Comparison of ENCODE assay signal across 24 mouse cellular contexts in the genomic region with DNA sequence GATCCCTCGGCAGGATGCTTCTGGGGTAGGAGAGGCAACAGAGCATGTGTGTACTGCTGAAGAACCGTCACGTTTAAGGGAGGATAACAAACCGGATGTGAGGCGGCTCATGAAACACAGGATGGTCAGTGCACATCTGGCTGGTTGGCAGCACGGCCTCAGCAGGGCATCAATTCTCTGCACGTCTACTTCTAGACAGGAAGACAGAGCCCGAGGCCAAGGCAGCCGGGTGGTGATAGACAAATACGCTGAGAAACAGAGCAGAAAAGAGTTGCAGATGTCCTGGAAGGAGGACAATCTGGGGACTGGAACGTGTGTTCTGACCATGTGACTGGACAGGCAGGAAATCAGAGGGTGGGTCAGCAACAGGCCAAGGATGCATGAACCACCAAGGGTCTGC. TPM values are rescaled to one million over a fixed set of nuclear protein-coding genes. Genes with fewer than 3 reads are reported as not detected.
"Had no signal": no experiment of that assay in that cellular context is flagged by ENCODE, and none has a peak within 500 bp of the region (broad histone marks: within the 10 kb centered on the region; RNA-seq: fewer than 3 reads in every experiment).

No protein-coding gene starts in this region.

- ATAC-seq: liver, embryonic 12.5 days; midbrain, embryonic 16.5 days had no signal

- H3K4me1 ChIP-seq: limb, embryonic 15.5 days; liver, embryonic 12.5 days; midbrain, embryonic 10.5 days had no signal

- H3K27me3 ChIP-seq: limb, embryonic 13.5 days; limb, embryonic 15.5 days; liver, embryonic 12.5 days; midbrain, embryonic 12.5 days; neural tube, embryonic 13.5 days; neural tube, embryonic 15.5 days had no signal

- H3K36me3 ChIP-seq: limb, embryonic 13.5 days; limb, embryonic 15.5 days; liver, embryonic 12.5 days; midbrain, embryonic 10.5 days; midbrain, embryonic 12.5 days; neural tube, embryonic 13.5 days; neural tube, embryonic 15.5 days had no signal

- DNase-seq: midbrain, embryonic 14.5 days; right cerebral cortex, adult 18-20 months; right cerebral cortex, postnatal 25 days; right cerebral cortex, postnatal 4 days; spleen, adult 18-20 months; thymus, postnatal 14 days; thymus, postnatal 36 days had no signal

- H3K27ac ChIP-seq: limb, embryonic 13.5 days; limb, embryonic 15.5 days; liver, embryonic 12.5 days; liver, embryonic 14.5 days; midbrain, embryonic 10.5 days; midbrain, embryonic 12.5 days; neural tube, embryonic 13.5 days; neural tube, embryonic 15.5 days had no signal

- H3K9me3 ChIP-seq: limb, embryonic 13.5 days; limb, embryonic 15.5 days; liver, embryonic 12.5 days; midbrain, embryonic 10.5 days; midbrain, embryonic 12.5 days; neural tube, embryonic 13.5 days; neural tube, embryonic 15.5 days had no signal

- H3K4me3 ChIP-seq: limb, embryonic 13.5 days; limb, embryonic 15.5 days; liver, embryonic 12.5 days; midbrain, embryonic 10.5 days; midbrain, embryonic 12.5 days; myocyte; neural tube, embryonic 13.5 days; neural tube, embryonic 15.5 days had no signal

- H3K4me2 ChIP-seq: limb, embryonic 13.5 days; limb, embryonic 15.5 days; liver, embryonic 12.5 days; midbrain, embryonic 12.5 days; neural tube, embryonic 13.5 days; neural tube, embryonic 15.5 days had no signal

- H3K9ac ChIP-seq: limb, embryonic 13.5 days; limb, embryonic 15.5 days; liver, embryonic 12.5 days; liver, embryonic 14.5 days; midbrain, embryonic 12.5 days; neural tube, embryonic 13.5 days; neural tube, embryonic 15.5 days had no signal

RNA-seq across cellular contexts. Expression of gene Atg4a-ps, which starts 25.8 kb away (rescaled TPM):
- polyA plus RNA-seq: liver, adult 2 months; midbrain, embryonic 14.5 days; small intestine, adult 2 months; stomach, embryonic 14.5 days; testis, adult 2 months had no signal

RNA-seq across cellular contexts. Expression of gene Syt6, which starts 45.1 kb away (rescaled TPM):
- total RNA-seq: liver, adult 2 months; megakaryocyte, adult 5-6 weeks; megakaryocyte-erythroid progenitor cell, adult 5-6 weeks had no signal
- polyA plus RNA-seq: liver, adult 2 months; liver, embryonic 16.5 days had no signal
